Mouse (Mus musculus) spleen, postnatal 4 days (tissue): ENCODE results near the gene Tiprl.

ENCODE experiments used
- DNase-seq, 2 experiments: peaks; one replicate each; pipeline ENCODE4 v3.0.0; 2022; ENCODE audit warnings: low spot score in 2 of 2

Gene Tiprl

GRCm38 (mm10) chr1:165201445-165202012 lies 35.3 kb downstream of the Tiprl start:
- DNase-seq: no peak

DNA sequence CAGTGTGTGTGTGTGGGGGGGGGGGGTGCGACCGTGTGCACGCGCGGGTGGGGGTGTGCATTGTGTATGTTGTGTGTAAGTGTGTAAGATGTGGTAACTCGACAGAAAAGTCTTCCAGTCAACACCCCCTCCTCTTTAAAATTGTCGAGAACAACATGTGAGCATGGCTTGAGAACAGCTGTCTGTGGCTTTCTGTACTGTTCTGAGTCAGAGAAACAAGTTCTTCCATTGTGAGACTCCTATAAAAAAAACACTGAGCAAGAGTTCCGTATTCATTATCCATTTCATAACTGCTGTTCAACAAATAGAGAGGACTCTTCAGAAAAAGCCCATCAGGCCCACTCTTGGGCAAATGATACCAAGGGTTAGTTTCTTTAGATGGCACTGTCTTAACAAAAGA lies 36.0 kb downstream of the Tiprl start:
- DNase-seq: no peak

GRCm38 (mm10) chr1:165199639-165200038 lies 37.2 kb downstream of the Tiprl start:
- DNase-seq: no peak

DNA sequence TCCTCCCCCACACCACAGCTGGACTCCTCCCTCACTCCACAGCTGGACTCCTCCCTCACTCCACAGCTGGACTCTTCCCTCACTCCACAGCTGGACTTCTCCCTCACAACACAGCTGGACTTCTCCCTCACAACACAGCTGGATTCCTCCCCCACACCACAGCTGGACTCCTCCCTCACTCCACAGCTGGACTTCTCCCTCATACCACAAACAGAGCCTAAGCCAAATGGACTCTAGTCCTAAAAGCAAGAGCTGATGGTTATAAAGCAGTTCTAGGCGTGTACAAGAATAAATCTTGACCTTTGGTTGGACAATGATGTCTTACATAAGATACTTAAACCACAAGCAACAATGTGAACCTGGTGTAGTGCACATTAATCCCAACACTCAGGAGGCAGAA lies 37.8 kb downstream of the Tiprl start:
- no peak for DNase-seq

DNA sequence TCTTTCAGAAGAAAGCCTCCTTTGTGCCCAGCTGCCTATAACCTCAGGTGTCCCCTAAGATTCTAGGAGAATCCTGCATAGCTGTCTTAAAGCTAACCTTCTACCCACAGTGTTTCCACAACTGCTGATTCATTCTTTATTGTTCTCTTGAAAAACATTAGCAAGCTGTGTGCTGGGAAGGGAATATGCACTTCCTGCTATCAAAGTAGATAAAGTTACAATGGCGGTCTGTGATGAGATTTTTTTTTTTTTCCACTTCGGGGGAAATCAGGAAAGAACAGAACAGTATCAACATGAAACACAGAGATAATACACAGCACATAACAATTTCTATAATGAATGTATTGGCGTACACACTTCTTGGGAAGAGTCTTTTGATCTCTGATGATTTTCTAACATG lies 38.9 kb downstream of the Tiprl start:
- no peak for DNase-seq

DNA sequence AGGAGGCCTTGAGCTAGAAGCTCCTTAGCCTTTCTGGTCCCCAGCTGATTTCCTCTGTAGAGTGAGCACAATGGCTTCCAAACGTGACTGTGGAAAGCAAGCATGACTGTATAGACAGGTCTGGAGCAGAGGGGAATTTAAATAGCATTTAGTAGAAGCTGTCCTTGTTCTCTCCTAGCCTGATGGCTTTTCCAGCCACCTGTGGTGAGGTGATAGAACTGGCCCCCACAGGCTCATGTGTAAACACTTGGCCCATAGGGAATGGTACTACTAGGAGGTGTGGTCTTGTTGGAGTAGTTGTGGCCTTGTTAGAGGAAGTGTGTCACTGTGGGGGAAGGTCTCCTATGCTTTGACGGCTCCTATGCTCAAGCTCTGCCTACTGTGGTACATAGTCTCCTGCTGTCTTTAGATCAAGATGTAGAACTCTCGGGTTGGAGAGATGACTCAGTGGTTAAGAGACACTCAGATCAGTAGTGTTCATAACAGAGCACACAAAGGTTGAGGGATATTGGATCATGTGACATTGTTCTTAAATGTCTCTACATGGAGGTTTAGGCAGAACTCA lies 41.3 kb downstream of the Tiprl start:
- DNase-seq: no peak

- DNase-seq: no peak
Observed at GRCm38 (mm10) chr1:165194662-165195013, 42.2 kb downstream of the Tiprl start.

DNA sequence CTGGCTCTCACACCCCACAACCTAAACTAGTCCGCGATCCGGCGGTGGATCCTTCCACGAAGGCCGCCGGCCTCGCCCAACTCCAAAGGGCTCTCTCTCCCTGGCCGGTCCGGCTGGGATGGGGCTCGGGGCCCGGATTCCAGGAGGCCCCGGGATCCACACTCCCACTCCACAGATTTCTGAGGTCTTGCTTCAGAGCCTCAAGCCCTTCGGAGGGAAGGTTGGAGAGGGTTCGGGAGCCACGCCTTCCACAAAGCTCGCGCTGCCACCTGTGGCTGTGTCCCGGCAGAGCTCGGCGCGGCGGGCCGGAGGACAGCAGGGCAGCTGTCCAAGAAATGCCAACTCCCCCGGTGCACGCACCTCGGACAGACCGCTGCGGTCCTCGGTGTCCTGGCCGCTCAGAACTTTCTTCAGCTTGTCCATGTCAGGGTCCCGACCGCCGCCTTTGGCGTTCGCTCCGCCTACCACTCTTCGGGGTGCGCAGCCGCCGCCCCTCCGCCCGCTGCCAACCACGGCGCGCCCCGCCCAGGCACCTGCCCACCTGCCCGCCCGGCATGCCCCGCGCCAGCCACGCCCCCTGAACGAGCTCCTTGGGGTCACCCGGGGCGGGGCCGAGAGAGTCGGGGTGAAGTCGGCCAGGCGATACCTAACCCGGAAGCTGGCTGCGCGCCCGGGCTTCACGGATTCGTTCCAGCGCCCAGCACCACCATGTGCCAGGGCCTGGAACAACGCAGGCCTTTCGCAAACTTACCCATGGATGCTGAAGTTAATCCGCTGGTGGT lies 42.7 kb downstream of the Tiprl start, which contains the start of gene Sft2d2:
Sft2d2 (minus strand) TSS at position 559 of the 782 bp plus-strand sequence.
- DNase-seq: peak; percentile 92 to 95

DNA sequence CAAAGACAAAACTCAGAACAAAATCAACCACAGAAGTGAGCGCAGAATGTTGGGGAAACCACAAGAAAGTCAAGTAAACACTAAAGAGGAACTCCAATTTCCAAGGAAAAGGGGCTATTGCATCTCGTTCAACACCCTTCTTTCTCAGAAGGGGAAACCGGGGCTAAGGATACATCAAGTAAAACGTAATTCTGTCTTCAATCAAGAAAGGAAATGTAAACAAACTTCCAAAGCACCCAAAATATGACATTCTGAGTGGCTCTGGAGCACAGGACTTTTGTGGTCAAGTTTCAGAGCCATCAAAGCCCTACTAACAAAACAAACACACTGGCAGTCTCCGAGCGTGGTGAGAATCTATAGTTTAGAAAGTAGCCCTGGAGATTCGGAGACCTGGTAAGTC lies 43.4 kb downstream of the Tiprl start:
- no peak for DNase-seq

GRCm38 (mm10) chr1:165192714-165193264 lies 44.0 kb downstream of the Tiprl start:
- no peak for DNase-seq

- DNase-seq: no peak
Observed at GRCm38 (mm10) chr1:165192102-165192501, 44.7 kb downstream of the Tiprl start.

- DNase-seq: no peak
Observed at GRCm38 (mm10) chr1:165191611-165192010, 45.2 kb downstream of the Tiprl start.

DNA sequence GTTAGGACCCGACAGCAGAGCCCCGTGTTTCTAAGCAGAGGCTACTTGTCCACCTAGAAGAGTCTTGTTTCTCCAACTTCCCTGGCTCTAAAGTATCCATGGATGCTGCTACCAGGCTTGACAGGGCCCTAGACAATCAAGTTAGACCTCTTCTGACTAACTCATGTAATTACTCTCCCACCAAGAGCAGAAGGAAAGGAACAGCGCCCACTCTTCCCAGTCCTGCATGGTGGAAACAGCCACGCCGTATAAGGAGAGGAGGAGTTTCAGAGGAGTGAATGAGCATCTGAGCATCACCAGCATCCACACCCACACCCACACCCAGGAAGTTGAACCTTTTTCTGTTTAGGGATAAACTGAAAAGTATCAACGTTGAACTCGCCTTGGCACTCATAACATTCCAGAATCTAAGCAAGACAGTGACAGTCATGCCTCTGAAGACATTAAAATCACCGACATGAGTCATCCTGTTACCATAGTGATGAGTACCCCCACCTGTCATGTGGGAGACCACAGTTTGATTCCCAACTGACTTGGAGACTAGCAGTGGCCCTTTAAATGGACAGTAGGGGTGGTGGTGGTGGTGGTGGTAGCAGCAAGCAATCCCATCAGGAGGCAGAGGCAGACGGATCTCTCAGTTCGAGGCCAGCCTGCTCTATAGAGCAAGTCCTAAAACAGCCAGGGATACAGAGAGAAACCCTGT lies 46.1 kb downstream of the Tiprl start:
- no peak for DNase-seq

DNA sequence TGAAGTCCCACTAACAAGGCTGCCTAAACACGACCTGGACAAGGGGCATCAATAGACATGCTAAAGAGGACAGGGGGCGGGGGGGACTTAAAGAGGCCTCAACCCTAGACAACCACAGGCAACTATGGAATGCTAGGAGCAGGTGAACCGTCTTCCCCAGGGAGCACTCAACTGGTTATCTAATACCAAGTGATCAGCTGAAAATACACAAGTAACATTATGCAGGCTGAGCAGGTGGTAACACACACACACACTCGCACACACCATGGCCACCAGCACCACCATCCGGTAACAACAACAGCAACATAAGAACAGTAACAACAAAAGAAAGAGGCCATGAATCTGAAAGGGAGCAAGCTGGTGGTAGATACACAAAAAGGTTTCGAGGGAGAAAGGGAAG lies 46.7 kb downstream of the Tiprl start:
- DNase-seq: no peak

GRCm38 (mm10) chr1:165188806-165189580 lies 47.8 kb downstream of the Tiprl start:
- no peak for DNase-seq

- DNase-seq: no peak
Observed at GRCm38 (mm10) chr1:165187357-165187756, 49.4 kb downstream of the Tiprl start.

GRCm38 (mm10) chr1:165186491-165186890 lies 50.3 kb downstream of the Tiprl start:
- no peak for DNase-seq

- DNase-seq: no peak
Observed at GRCm38 (mm10) chr1:165185116-165185515, 51.7 kb downstream of the Tiprl start.

- no peak for DNase-seq
Observed at GRCm38 (mm10) chr1:165184178-165184577, 52.6 kb downstream of the Tiprl start.

DNA sequence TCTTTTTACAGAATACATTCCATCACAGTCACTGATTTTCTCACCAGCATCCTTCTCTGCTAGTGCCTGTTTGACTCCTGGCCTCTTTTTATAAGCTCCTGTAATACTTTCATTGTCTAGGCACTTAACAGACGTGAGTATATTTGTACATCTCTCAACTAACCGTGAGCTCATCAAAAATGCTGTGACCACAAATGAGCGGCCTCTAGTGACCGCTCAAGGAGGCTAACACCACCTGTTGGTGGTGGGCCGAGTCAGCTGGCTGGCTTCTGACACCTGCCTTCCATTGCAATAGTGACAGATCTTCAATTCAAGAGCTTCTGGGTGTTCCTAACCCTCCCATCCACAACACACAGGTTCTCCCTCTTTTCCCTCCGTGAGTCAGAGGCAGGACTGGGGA lies 53.4 kb downstream of the Tiprl start:
- DNase-seq: no peak

DNA sequence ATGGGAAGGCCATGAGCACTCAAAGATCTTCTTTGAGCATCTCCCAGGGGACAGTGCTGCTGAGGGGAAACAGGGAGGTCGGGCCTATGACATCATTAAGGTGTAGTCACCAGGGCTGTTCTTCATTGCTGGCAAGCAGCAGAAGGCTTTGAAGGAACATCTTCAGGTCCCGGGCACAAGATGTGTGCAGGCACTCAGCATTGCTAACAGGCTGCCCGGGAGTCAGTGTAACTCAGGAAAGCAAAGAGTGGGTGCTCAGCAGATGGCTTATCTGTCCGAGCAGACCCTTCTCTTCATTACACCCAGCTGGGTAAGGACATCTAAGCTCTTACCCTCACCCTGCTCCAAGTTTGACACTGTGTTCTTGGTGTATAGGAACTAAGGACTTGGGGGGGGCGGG lies 57.5 kb downstream of the Tiprl start:
- no peak for DNase-seq

- no peak for DNase-seq
Observed at GRCm38 (mm10) chr1:165178075-165178474, 58.7 kb downstream of the Tiprl start.
